Mouse (Mus musculus) c-Kit-negative CD71-positive TER-119-positive erythroid progenitor cells, embryonic 14.5 days (primary cell): Measurements from ENCODE around the gene Dnajc3.
"Not testable (repeated sequence)": the region's sequence is repeated elsewhere in the genome, so short reads cannot be mapped to it uniquely, and the experiment has no call there.

Experiments
- DNase-seq: peaks from one replicate; pipeline ENCODE4 v3.0.0-alpha.2; 2013; ENCODE audit warnings: low read depth, low spot score

Gene Dnajc3

GRCm38 (mm10) chr14:118982429-118983045, 44.8 kb downstream of the Dnajc3 start:
- DNase-seq = not testable (repeated sequence)

- DNase-seq = no peak
These were observed 45.6 kb downstream of the Dnajc3 start for GRCm38 (mm10) chr14:118983396-118983795.

- DNase-seq = no peak
These were observed 46.4 kb downstream of the Dnajc3 start for GRCm38 (mm10) chr14:118984161-118984560.

- DNase-seq = peak; percentile 42
These were observed 49.1 kb downstream of the Dnajc3 start for GRCm38 (mm10) chr14:118986653-118987522.

GRCm38 (mm10) chr14:118987523-118988496, 50.0 kb downstream of the Dnajc3 start:
- peak; percentile 62 for DNase-seq

GRCm38 (mm10) chr14:118995226-118995925, 57.6 kb downstream of the Dnajc3 start:
- no peak for DNase-seq

- DNase-seq = no peak
These were observed 65.5 kb downstream of the Dnajc3 start for GRCm38 (mm10) chr14:119003320-119003719.

- DNase-seq = no peak
These were observed 68.1 kb downstream of the Dnajc3 start for GRCm38 (mm10) chr14:119005834-119006233.

GRCm38 (mm10) chr14:119006441-119007102, 68.8 kb downstream of the Dnajc3 start:
- DNase-seq = no peak

- DNase-seq = peak; percentile 91
These were observed 69.6 kb downstream of the Dnajc3 start for GRCm38 (mm10) chr14:119007103-119007951.

- no peak for DNase-seq
These were observed 70.3 kb downstream of the Dnajc3 start for GRCm38 (mm10) chr14:119008031-119008590.

GRCm38 (mm10) chr14:119009531-119009930, 71.8 kb downstream of the Dnajc3 start:
- no peak for DNase-seq

- no peak for DNase-seq
These were observed 75.0 kb downstream of the Dnajc3 start for GRCm38 (mm10) chr14:119012607-119013431.

GRCm38 (mm10) chr14:119013549-119013948, 75.8 kb downstream of the Dnajc3 start:
- no peak for DNase-seq

GRCm38 (mm10) chr14:119025889-119026288, 88.1 kb downstream of the Dnajc3 start:
- no peak for DNase-seq

- DNase-seq = peak; percentile 46
These were observed 89.4 kb downstream of the Dnajc3 start for GRCm38 (mm10) chr14:119027130-119027529.

- DNase-seq = no peak
These were observed 90.0 kb downstream of the Dnajc3 start for GRCm38 (mm10) chr14:119027675-119028253.
